Mouse (Mus musculus) CH12F3 (cell line): ENCODE results near the gene Ubash3b.

Source experiments
- in situ Hi-C: fragments of 300-500 bp; cut with MboI; formaldehyde crosslinking; loops from 2 replicates; pipeline ENCODE4 v1.14.3; 2020; ENCODE audit warnings: low sequenced_read_pairs

The Ubash3b gene

GRCm38 (mm10) chr9:41014512-41014911 is 147.0 kb downstream of the Ubash3b start:
- in situ Hi-C loops: no loop called here

DNA sequence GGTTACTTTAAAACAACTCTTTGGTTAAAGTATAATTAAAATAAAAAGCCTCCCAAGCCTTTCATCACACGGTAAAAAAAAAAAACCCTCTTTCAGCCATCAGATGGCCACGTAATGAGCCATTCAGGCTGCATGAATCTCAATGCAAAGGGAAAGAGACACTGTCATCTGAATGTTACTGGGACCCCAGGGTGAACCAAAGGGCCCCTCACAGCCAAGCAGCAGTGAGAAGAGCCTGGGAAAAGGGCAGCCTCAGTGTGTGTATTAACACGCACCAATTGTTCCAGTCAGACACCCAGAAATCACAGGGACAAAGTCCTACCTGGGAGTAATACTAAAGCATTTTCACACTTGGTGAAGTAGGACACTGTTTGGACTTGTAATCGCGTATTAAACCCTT is 149.0 kb downstream of the Ubash3b start:
- in situ Hi-C loops: no loop called here

- in situ Hi-C loops: no loop called here
Measured at GRCm38 (mm10) chr9:41011512-41012436, 149.7 kb downstream of the Ubash3b start.

GRCm38 (mm10) chr9:41007785-41008184 is 153.7 kb downstream of the Ubash3b start:
- in situ Hi-C loops: no loop called here

GRCm38 (mm10) chr9:41004415-41004814 is 157.1 kb downstream of the Ubash3b start, which contains the start of gene Crtam:
TSS of gene Crtam (minus strand) at chr9:41004628.
- in situ Hi-C loops: no loop called here

GRCm38 (mm10) chr9:40997116-40997779 is 164.2 kb downstream of the Ubash3b start:
- in situ Hi-C loops: no loop called here

- in situ Hi-C loops: no loop called here
Measured at GRCm38 (mm10) chr9:40994075-40994474, 167.4 kb downstream of the Ubash3b start.

DNA sequence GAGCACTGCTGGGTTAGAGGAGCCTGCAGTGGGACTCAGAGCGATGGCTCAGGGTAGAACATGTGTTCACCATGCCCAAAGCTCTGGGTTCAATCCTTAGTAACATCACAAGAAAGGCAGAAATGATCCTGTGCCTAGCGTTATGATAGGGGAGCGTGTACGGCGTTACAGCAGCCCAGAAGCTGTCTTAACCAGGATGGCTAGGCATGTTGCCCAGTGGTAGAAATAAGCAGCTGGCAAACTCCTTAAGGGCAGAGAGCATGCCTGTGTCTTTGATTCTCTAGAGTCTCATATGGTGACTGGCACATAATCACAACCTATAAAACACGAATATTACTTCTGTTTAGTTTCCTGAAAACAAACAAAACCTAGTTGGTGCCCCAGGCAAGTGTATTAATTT is 170.0 kb downstream of the Ubash3b start:
- in situ Hi-C loops: no loop called here

- in situ Hi-C loops: loop anchor here (5.0 kb wide), 1 partner anchor 202 kb away; no protein-coding TSS in a partner anchor
Measured at GRCm38 (mm10) chr9:40989940-40990588, 171.4 kb downstream of the Ubash3b start.

DNA sequence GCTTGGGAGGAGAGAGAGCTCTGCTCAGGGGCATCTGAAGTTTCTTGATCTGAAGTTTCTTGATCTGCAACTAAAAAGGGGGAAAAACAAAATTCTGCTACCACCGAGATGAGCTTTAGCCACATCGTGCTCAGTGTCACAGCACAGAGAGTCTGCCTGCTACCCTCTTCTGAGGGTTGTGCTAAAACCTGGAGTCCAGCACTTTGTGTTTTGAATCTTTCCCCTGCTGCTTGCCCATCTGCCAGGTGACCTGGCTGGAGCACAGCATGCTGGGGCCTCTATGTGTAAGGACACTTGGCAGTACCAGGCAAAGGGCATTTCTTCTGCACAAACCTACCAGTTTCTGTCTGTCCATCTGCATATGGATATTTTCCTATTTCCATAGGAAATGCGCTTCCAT is 177.2 kb downstream of the Ubash3b start:
- in situ Hi-C loops: no loop called here

DNA sequence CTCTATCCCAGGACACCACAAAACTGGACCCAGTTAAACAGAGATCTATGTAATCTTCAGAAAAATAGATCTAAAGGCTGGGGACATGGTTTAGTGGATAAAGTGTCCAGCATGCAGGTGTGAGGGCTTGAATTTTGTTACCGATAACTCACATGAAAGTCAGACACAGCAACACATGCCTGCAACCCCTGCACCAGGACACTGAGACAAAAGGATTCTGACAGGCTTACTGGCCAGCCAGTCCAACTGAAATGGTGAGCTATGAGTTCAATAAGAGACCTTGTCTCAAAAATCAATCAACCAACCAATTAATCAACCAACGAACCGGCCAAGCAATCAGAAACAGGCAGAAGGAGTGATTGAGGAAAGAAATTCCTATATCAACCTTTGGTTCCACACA is 177.7 kb downstream of the Ubash3b start:
- in situ Hi-C loops: no loop called here

DNA sequence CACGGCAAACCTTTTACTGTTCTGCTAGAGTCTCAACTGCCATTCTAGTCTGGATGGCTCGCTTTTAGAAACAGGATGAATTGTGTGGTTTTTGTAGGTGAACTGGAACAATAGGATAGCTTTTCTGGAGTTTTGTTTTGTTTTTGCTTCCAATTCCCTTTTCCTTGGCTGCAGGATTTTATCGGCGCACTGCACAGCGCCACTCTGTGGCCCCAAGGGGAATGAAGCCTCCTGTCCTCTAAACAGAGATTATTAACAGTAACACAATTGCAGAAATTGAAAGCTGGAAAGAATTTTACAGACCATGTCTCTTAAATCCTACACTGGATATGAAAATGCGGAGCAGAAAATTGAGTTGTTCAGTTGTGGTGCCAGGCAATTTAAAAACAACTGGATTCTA is 179.0 kb downstream of the Ubash3b start:
- in situ Hi-C loops: no loop called here

DNA sequence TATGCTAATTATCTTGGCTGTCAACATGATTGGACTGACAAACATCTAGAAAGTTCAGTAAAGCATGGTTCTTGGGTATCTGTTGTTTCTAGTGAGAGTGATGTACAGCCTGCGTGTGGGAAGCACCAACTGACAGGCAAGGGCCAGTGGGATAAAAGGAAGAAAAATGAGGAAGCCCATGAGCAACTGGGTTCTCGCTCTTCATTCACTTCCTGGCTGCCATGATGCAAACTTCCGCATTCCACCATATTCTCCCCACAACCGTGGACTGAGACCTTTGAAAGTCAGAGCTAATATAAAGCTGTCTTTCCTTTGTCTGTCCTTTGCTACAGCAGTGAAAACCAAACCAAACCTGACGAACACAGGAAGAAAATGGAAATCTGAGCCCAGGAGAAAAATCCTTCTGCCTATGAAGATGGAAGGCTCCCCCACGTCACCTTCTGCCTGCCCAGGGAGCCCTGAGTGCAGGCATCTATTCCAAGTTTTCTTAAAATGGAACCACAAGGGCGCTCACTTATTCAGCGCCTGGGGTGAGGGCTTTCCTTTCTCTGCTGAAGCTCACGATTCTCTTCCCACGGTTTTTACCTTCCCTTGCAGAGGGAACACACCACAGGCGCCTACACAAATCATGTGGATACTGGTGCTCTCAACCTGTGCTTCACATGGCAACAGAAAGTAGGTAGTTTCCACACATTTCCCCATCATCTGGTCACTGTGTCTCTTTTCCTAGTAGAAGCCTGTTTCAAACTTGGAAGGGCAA is 187.3 kb downstream of the Ubash3b start:
- in situ Hi-C loops: no loop called here

- in situ Hi-C loops: no loop called here
Measured at GRCm38 (mm10) chr9:40964418-40964714, 197.1 kb downstream of the Ubash3b start.

DNA sequence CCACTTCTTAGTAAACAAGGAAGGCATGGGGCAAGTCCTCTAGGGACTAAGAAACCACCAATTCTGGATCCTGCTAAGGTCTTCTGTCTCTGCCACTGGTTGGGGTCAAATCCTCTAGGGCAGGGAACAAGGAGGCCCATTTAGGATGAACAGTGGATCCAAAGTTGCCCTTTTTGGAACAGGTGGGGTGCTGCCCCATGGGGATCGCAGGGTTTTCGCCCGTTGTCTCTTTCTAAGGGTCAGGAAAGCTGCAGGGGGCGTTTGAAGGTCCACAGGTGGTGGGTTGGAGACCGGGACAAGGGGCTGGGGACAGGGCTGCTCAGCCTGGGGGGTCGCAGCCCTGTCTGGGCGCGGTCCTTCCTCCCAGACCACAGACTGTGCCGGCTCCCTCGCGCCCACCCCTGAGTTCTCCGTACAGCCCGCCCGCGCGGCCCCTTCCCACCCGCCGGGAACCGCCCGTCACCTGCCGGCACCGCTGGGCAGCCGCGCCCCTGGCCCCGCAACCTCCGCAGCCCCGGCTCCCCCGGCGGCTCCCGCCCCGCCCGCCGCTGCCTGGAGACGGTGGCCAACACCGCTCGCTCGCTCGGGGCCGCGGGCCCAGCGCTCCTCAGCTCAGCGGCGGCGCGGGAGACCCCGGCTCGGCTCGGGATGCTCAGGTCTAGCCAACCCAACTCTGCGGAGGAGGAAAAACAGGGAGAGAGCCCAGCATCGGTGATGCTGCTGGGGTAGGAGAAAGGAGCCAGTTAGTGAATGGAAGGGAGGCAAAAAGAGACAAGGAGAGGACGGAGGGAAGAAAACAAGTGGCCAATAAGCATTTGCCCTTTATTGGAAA is 197.7 kb downstream of the Ubash3b start, which contains the start of gene Jhy:
Jhy (minus strand) TSS at position 533 of the 832 bp plus-strand sequence.
- in situ Hi-C loops: no loop called here

DNA sequence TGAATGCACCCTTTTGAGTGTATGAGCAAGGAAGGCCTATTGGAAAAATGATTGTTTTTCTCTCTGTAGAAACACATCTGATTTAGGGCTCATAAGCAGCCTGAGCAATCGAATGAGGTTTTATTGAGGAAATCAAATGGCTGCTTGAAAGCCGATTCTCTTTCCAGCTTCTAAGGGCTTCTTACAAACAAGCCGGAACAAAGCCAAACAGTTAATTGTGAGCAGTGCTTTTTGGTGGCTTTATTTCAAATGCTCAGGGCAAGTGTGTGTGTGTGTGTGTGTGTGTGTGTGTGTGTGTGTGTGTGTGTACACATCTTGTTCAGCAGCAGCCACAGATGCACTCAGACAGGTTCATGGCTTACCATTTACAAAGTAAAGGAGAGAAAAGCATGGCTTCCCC is 200.1 kb downstream of the Ubash3b start:
- in situ Hi-C loops: no loop called here
